Mouse (Mus musculus) ES-E14 (cell line): ENCODE data around the gene Abl1.
A peak's percentile ranks its signal among the peaks of the same experiment; 100 is the strongest.

Experiments used
- HCFC1 ChIP-seq: IDR thresholded peaks from 2 replicates; pipeline ENCODE4 v1.6.1; 2012; ENCODE audit warnings: low read length, inconsistent platforms, borderline replicate concordance; ENCODE audit not compliant: insufficient read depth
- MAFK ChIP-seq: IDR thresholded peaks from 2 replicates; pipeline ENCODE4 v1.6.1; 2014; ENCODE audit warnings: mild to moderate bottlenecking, low read depth, low read length, inconsistent platforms; ENCODE audit not compliant: insufficient read depth
- ZC3H11A ChIP-seq: IDR thresholded peaks from 2 replicates; pipeline ENCODE4 v1.6.1; 2012; ENCODE audit warnings: low read depth, mild to moderate bottlenecking, inconsistent platforms, low read length, borderline replicate concordance

GRCm38 (mm10) chr2:31688074-31688925, at the start of gene Abl1:
- TF ChIP-seq MAFK (no peak), ZC3H11A (no peak), HCFC1 (peak; percentile 94)
